Mouse (Mus musculus) cerebellum, adult 9-11 months (tissue): ENCODE results near the gene Ppp4c.

Experiments used
- DNase-seq: peaks from one replicate; pipeline ENCODE4 v3.0.0; 2022

Ppp4c gene

DNA sequence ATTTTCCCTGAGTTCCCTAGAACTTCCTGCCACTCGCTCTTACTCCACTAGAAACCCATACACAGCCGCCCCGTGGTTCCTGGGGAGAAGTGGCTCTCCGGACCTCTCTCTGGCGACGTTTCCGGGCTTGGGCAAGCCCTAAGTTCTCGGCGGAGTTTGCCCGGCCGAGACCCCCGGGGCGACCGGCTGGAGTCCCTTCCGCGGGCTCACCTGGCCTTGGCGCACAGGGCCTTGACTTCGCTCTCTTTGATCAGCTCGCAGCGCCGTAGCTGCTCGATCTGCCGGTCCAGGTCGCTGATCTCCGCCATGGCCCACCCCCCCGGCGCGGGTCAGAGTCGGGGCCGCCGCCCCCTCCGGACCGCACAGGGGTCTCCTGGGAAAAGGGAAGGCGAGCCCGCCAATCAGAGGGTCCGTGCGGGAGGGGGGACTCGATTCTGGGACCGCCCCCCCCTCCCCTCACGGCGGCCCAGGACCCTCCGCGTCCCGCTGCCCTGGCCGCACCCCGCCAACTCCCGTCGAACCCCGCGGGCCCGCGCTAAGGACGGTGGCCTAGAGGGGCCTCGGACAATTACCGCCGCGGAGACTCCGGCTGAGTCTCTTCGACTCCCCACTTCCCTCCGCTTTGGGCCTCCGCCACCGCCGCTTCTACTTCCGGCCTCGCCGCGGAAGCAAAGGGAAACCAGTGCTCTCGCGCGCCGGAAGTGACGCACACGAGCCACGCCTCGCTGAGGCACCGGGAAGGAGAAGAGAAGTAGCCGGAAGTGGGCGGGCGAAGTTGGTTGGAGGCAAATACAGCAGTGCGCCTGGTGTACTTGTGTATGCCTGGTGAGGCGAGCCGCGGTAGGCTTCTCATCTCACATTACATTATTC, at the start of gene Ppp4c:
TSS of gene Ppp4c (minus strand) at position 646 of the 870 bp plus-strand sequence.
- DNase-seq: peak; percentile 97

DNA sequence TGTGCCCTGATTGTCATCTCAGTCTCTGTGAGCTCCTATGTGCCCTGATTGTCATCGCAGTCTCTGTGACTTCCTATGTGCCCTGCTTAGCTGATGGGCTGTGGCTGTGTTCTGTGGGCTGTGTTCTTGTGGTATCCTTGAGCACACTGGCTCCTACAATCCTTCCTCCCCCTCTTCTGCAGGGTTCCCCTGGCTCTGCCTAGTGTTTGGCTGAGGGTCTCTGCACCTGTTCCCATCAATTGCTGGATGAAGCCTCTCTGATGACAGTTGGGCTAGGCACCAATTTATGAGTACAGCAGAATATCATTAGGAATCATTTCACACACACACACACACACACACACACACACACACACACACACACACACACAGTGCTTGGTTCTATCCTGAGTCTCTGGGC, 41.0 kb upstream of the Ppp4c start:
- no peak for DNase-seq

DNA sequence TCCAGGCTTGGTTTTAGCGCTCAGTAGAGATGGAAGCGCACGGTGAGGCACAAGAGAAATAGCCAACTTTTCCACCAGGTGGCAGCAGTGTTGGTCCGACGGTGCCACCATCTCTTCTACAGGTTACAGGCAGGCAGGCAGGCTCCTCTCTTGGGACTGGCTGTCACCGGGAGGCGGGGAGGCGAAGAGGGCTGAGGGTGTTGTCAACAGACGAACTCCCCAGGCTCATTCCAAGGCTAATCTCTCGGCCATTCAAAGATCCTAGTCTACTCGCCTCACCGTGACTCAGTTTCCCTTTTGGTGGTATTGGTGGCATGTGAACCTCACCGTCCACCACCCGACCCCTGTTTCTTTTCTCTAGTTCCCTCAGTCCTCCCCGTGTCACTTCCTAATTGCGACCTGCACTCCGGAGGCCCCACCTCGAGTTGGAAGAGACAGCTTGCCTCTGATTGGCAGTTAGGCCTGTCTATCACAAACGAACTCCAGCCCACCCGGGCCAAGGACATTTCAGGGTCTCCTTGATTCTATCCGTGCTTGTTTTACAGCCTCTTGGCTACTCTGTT, 39.8 kb upstream of the Ppp4c start:
- peak; percentile 87 for DNase-seq

DNA sequence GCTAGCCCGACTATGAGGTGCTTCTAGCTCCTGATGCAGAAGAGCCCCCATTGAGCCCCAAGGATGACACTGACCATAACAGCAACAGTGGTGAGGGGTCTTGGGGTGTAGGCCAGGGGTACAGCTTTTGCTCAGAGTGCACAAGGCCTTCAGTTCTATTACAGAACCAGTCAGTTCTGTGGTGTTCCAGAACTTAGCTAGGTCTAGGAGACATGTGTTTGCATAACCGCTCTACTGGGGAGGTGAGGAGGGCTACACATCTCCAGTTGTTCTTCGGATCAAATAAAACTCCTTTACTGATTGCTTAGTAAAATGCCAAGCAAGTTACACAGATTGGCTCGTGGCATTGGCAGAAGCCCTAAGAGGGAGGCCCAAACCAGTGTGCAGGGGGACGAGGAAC, 39.2 kb upstream of the Ppp4c start, which contains the start of gene 4930451I11Rik:
TSS of gene 4930451I11Rik (minus strand) at position 101 of the 400 bp plus-strand sequence.
- DNase-seq: peak; percentile 37

DNA sequence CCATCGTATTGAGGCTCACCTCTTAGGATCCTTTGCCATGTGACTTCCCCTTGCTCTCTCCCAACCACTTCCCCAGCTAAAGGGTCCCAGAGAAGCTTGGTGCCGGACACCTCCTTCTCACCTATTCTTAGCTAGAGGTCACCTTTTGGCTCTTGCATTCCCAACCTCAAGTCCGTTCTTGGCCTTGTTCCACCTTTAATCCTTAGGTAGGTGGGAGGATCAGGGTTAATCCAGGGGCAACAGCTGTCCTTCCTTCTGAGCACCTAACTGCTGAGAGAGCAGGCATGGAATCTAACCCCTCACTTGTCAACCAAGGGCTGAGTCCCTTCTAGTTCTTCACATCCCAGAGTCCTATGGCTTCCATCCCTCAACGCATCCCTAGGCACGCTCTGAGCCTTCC, 33.7 kb upstream of the Ppp4c start:
- DNase-seq: no peak

DNA sequence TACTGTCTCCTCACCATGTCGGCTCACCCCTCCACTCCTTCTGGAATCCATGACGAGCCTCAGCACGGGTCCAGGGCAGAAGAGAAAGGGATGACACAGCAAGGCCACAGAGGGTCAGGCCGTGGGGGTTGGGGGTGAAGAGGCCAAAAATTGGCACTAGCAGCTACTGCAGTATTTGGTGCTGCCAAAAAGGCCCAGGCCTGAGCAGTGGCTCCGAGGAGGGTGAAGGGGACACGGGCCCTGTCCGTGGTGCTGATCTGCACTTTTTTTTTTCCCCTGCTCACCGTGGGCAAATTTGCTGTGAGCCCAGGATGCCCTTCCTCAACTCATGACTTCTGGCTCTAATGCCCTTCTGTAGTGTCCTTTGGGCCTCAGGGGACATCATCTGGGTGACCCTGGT, 33.1 kb upstream of the Ppp4c start:
- peak; percentile 59 for DNase-seq

DNA sequence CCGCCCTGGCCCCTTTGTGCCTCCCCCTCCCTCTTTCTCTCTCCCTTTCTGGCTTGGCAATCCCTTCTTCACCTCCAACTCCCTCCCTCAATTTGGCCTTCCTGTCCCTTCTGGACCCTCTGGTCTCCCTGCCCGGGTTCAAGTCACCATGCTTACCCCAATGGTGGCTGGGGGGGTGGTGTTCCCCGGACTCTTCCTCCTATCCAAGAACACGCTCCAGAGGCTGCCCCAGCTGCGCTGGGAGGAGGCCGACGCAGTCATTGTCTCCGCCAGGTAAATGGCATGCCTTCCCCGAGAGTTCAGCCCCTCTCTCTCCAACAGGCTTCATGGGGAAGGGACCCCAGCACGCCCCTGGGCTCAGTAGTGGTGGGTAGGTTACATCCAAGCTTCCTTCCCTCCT, 31.6 kb upstream of the Ppp4c start:
- DNase-seq: peak; percentile 71

DNA sequence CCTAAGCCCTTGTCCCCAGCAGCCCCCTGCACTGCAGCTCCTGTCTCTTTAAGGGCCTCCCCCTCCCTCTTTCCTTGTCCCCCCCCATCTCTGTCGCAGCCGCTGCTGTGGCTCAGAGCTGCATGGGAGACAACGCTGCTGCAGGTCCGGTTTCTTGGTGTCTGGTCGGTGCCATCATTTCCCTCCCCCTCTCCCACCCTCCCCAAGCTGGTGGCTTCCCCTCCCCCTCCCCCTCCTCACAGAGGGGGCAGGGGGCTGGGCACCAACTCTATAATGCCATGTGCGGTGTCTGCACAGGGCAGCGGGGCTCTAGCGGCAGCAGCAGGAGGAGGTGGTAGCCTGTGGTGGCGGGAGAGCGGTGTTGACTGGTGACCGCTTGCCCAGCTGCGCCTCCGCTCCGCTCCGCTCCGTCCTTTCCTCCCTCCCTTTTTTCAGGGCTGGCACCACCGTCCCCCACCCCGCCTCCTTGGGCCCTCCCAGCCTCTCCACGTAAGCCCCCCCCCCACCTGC, 31.0 kb upstream of the Ppp4c start:
- peak; percentile 81 for DNase-seq

DNA sequence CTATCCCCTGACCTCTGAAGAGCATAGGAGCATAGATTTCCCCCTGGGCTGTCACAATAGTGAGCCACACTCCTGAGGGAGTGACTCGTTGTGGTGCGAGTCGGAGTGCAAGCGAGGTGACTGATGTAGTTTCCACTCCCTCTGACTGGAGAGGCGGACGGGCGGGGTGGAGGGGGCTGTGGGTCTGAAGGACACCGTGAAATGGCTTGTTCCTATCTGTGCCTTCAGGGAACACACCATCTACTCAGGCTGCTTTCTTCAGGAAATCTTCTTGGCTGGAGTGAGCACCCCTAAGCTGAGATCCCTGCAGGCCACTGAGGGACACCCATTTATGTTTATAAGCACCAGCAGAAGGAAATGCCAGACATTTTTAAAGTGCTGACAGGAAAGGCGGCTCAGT, 30.4 kb upstream of the Ppp4c start:
- peak; percentile 71 for DNase-seq

DNA sequence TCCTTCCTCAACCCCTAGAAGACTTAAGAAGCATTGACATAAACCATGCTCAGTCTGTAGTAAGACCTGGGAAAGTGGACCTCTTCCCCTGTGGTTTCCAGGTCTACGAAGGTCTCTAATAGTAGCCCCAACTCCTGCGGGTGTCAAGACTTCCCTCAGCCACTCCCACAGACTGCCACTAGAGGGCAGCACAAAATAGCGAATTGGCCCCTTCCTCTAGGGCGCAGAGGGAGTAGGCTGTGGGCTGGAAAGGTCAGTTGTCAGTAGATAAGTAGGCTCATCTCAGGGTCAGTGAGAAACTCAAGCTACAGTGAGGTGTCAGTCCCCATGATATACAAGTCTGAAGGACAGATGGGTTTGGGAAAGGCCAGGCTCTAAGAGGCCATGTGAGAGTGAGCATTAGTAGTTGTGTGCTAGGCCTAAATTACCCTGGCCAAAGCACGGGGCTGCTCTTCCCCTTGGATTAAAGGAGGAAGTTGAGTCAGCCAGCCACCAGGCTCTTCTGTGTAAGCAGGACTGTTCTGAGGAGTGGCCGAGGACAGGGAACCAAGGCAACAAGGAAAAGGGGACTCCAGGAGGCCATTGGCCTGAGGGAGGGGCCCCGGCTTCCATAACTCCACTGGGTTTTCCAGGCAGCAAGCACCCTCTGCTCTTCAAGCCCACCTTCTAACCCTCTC, 29.7 kb upstream of the Ppp4c start:
- DNase-seq: peak; percentile 88

DNA sequence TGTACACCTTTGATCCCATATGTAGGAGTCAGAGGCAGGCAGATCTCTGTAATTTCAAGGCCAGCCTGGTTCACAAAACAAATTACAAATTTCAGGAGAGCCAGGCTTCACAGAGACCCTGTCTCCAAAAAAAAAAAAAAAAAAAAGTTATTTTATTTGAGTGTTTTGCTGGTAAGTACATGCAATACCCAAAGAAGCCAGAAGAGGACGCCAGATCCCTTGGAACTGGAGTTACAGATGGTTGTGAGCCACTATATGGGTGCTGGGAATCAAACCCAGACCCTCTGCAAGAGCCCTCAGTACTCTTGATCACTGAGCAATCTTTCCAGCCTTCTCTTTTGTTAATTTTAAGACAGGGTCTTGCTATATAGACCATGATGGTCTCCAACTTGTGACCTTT, 26.5 kb upstream of the Ppp4c start:
- DNase-seq: no peak

DNA sequence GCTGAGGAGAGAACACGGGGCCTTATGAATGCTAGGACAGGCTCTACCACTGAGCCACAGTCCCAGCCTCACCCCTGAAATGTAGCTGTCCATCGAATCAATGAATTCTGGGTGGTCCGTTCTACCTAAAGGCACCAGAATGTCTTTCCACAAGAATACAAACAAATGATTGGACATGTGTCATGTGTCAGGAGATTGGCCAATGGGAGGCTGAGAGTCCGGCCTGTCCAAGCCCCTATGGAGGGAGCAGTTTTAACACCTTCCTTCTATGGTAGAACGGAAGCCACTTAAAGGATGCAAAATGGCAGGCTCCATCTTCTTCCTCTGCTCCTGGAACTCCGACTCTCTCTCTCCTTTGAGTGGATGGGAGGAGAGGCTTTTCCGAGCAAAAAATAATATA, 25.3 kb upstream of the Ppp4c start:
- DNase-seq: no peak

DNA sequence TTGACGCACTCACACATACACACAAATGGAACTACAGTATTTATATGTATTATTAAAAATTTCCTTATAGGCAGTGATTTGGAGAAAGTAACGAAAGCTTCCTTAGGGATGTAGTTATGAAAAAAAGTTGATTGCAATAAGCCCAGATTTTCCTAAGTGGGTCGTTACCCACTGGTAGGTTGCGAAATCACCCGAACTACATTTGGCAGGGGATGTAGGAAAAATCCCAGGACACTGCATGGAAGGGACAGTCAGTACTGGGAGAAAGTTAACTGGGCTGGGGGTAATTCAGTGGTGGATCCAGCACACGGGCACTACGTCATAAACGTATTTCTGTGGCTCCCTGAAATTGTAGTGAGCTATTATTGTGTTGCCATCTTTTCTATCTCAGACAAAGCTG, 24.2 kb upstream of the Ppp4c start:
- no peak for DNase-seq

DNA sequence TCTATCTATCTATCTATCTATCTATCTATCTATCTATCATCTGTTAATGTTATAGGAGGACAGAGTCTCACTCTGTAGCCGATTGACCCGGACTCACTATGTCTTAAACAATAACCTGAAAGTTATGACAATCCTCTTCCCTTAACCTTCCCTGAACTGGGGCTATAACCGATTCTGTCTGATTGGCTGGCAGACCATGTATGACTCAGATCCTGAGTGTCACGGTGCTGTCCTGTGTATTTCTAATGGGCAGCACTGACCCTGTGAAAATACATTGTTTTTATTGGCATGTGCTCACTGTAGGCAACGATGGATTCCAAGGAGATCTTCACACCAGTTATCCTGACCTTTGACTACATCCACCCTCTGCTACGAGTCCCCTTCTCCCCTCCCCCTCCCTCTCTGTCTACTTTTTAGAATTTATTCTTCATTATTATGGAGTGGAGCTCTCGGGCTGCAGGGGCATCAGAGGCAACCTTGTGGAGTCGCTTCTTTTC, 23.5 kb upstream of the Ppp4c start:
- DNase-seq: no peak

DNA sequence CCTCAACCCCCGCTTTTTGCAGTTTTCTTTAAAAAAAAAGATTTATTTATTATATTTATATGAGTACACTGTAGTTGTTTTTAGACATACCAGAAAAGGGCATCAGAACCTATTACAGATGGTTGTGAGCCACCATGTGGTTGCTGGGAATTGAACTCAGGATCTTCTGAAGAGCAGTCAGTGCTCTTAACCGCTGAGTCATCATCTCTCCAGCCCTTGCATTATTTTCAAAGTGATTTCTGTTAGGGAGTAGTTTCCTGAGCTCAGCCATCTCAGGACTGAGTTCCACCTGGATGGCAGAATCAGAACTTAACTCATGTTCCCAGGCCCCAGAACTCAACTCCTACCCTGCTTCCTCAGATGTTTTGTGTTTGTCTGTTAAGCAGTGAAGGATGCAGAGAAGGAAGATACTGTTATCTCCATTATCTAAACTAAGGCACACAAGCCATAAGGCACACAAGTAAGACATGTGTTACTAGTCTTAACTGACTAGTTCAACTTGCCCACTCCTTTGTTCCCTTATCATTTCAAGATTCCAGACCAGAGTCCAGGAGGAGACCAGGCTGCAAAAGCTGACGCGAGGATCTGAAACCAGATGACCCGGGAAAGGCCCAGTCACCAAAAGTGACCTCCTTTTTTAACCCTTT, 17.6 kb upstream of the Ppp4c start:
- no peak for DNase-seq

DNA sequence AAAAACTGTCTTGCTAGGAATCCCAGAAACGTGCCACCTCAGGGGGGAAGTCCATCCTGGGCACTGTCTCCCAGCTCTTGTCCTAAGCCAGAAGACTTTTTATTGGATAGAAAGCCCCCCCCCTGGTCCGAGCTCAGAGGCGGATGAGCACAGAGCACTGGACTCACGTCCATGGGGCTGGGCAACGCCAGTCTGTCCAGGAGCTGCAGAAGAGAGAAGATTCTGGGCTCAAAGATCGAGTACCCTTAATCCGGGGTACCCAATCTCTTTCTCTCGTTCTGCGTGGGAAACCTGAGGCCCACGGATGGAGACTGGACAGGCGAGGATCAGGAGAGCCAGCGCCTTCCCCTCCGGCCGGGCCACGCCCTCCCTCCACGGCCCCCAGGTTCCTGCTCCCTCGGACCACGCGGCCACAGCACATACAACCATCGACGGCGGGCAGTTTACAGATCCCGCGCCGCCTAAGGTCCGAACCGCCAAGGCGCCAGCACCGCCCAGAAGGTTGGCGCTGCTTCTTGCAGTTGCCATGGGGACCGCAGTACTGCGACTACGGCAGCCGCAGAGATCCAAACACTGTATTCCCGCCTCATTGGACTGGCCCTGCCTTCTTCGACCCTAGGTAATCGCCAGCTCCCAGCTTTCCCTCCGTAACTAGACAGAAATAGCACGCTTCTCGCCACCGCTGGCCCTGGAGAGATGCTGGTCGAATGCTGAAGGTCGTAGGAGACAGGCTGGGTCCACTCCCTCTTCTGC, 16.6 kb upstream of the Ppp4c start:
- peak; percentile 92 for DNase-seq

DNA sequence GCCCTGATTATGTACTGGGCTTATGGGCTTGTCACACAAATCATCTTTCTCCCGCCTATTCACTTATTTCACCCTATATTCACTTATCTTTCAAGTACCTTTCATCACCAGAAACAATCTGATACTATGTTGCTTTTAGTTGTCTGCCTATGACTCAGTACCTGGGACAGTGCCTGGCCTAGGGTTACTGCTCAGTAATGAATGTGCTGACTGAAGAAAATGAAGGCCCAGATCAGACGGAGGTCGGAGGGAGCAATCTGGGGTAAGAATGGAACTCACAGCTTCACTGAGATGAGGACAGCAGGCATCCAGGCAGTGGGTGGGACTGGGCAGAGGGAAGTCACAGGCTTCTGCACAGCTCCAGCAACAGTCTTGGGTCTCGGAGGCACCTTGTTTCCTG, 15.1 kb upstream of the Ppp4c start:
- DNase-seq: no peak

DNA sequence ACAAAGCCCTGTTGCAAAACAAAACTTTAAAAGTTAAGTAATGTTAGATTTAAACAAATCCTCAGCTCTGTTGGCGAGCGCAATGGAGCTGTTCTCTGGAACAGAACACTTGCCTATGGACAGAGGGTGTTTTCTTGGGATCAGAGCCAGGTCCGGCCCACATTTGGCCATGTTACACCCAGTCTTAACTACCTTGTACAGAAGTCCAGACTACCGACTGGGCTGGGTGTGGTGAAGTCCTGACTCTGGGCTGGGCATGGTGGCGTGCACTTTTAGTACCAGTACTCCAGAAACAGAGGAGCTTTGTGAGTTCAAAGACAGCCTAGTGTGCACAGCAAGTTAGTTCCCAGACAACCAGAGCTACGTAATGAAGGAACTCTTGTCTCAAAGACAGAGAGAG, 14.7 kb upstream of the Ppp4c start:
- no peak for DNase-seq

DNA sequence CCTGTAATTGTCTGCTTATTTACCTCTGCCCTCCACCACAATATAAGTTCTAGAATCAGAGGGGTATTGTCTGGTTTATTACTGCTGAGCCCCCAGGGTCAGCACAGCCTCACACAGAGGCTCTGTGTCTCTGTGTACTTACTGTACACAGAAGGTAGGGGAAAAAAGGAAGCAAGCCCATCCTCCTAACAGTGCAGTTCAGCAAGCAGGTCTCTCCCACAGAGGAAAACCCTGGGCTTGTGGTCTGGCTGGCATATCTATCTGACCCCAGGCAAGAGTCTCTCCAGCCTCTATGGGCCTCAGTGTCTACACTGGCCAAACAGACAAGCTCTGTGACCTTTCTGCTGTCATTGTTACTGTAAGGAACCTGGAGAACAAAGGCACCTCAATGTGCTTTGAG, 11.5 kb upstream of the Ppp4c start:
- DNase-seq: no peak

DNA sequence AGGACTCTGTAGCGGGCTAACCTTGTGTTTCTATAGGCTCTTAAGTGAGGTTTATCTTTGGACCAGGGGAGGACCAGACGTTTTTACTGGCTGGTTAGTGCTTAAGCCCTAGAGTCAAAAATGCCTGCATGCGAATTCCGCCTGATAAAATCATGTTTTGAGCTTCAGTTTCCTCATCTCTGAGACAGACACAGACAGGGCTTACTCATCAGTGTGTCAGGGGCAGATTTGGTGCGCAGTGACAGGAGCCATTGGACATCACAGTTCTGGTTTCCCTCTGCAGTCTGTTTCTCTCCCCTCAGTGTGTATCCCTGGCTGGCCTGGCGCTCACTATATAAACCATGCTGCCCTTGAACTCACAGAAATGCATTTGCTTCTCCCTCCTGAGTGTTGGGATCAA, 10.9 kb upstream of the Ppp4c start:
- no peak for DNase-seq

DNA sequence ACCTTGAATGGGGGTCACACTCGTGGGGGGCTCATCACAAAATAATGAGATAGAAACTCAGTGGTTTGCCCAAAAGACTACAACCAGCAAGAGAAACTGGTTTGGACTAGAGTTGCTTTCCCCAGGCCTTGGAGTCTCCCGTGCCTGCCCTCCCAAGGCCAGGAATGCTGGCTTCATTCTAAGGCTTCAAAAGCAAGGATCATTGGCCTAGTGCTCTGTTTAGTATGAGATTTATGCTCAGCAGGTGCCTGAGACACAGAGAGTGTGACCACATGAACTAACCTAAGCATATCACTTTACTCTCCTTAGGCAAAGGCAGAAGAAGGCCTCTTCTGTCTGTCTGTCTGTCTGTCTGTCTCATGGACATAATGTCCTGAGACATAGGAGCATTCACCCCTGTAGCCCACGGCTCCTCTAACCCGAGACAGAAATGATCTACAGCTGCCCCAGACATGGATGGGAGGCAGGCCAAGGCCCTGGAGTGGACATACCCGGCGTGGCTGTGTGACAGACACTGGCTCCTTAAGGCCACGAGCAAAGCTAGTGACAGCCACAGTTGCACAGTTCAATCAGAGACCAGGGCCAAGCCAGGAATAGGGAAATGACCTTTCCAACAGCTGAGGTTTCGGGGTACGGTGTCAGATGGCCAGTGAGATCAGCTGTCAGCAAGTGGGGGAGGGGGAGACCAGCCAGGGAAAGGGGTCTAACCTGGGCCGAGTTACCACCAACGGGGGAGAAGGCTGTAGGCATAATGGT, 10.0 kb upstream of the Ppp4c start:
- DNase-seq: no peak

DNA sequence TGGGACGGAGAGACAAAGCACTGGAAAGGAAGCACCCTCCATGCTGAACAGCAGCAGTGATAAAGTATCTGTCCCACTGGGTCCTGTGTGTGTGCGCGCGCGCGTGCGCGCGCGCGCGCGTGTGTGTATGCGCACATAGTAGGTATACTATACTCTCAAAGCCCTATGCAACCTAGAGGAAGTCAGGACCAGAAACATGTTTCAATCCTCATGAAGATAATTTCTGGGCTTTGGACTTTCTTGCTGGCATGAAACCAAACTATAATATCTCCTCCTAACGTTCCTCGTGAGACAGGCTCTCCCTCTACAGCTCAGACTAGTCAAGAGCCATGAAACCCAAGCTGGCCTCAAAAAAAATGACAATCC, 8.7 kb upstream of the Ppp4c start:
- no peak for DNase-seq
